Mouse (Mus musculus) liver, adult 2 months (tissue): Measurements from ENCODE around the gene Smg6. TPM values are rescaled to one million over a fixed set of nuclear protein-coding genes. Genes with fewer than 3 reads are reported as not detected.

Source experiments
- DNase-seq: peaks from one replicate; pipeline ENCODE4 v3.0.0-alpha.2; 2011; ENCODE audit warnings: low read depth, low spot score; ENCODE audit errors: extremely low read depth
- H3K27ac ChIP-seq: fragments of 200-500 bp; replicated peaks from 2 replicates; pipeline ENCODE4 v1.5.1; 2012; ENCODE audit warnings: low read depth, mild to moderate bottlenecking, control low read depth, inconsistent platforms, low read length; ENCODE audit not compliant: insufficient read depth
- H3K27me3 ChIP-seq: fragments of 200-500 bp; 2 replicates; pipeline ENCODE4 v1.6.1; 2012; ENCODE audit warnings: mild to moderate bottlenecking, moderate library complexity, low read length, inconsistent platforms; ENCODE audit not compliant: control insufficient read depth, insufficient read depth
- H3K36me3 ChIP-seq: fragments of 200-500 bp; 2 replicates; pipeline ENCODE4 v1.6.1; 2012; ENCODE audit warnings: low read length, inconsistent platforms; ENCODE audit not compliant: control insufficient read depth, insufficient read depth
- H3K4me1 ChIP-seq: fragments of 200-500 bp; 2 replicates; pipeline ENCODE4 v1.6.1; 2011; ENCODE audit warnings: low read length; ENCODE audit not compliant: control insufficient read depth, insufficient read depth
- H3K4me3 ChIP-seq: fragments of 200-500 bp; 2 replicates; pipeline ENCODE4 v1.5.1; 2011; ENCODE audit warnings: low read depth, mild to moderate bottlenecking, control low read depth, low read length, moderate library complexity; ENCODE audit not compliant: insufficient read depth
- H3K79me2 ChIP-seq: fragments of 200-500 bp; 2 replicates; pipeline ENCODE4 v1.6.1; 2012; ENCODE audit warnings: inconsistent platforms, mild to moderate bottlenecking, low read length, moderate library complexity; ENCODE audit not compliant: control insufficient read depth, insufficient read depth
- H3K9ac ChIP-seq: fragments of 200-500 bp; 2 replicates; pipeline ENCODE4 v1.6.1; 2012; ENCODE audit warnings: low read depth, mild to moderate bottlenecking, control low read depth, inconsistent platforms, low read length
- CTCF ChIP-seq: fragments of 200-500 bp; IDR thresholded peaks from 2 replicates; pipeline ENCODE4 v1.5.1; 2011; ENCODE audit warnings: low read depth, low read length, control low read depth
- POLR2A ChIP-seq: fragments of 200-500 bp; IDR thresholded peaks from 2 replicates; pipeline ENCODE4 v1.6.1; 2011; ENCODE audit warnings: low read length, control low read depth; ENCODE audit not compliant: insufficient read depth; ENCODE audit errors: extremely low read depth
- WGBS: fragments of 180-500 bp; shearing (Covaris S2); methylation state at CpG from one replicate; pipeline ENCODE4 v1.1.7; 2018; 5-methylcytosine and 5-hydroxymethylcytosine counted together
- polyA plus RNA-seq: library from polyadenylated mRNA; depleted of rRNA; stranded (reverse); fragments of >200 nt; gene quantifications from 2 replicates; pipeline ENCODE4 v1.2.3, GENCODE M21; 2012
- total RNA-seq: library from RNA; depleted of rRNA; stranded (reverse); fragments of >200 nt; gene quantifications from 2 replicates; pipeline ENCODE4 v1.2.3, GENCODE M21; 2014

The Smg6 gene
- total and polyA plus RNA-seq, 2 experiments: 12.8 to 16.6 TPM

GRCm38 (mm10) chr11:75119298-75119697 lies 193.7 kb downstream of the Smg6 start:
- WGBS: 99% methylated on average over 2 of the region's 2 CpGs
- no peaks in the 10 kb centered on the region; the same call in 1 of the 2 replicates for H3K4me1 ChIP-seq
- H3K9ac ChIP-seq: no peak overlapping the region

GRCm38 (mm10) chr11:75119841-75120240 lies 194.2 kb downstream of the Smg6 start:
- WGBS: 88% methylated on average over 3 of the region's 3 CpGs
- TF ChIP-seq POLR2A: no peak
- TF ChIP-seq CTCF: no peak
- DNase-seq: no peak
- no peaks in the 10 kb centered on the region for H3K27me3 ChIP-seq
- H3K4me3 ChIP-seq: no peak overlapping the region
- H3K9ac ChIP-seq: no peak overlapping the region
- H3K4me1 ChIP-seq: no peaks in the 10 kb centered on the region; the same call in 1 of the 2 replicates
- no peaks in the 10 kb centered on the region for H3K79me2 ChIP-seq
- H3K36me3 ChIP-seq: peaks cover 3% of the 10 kb centered on the region; the same call in 1 of the 2 replicates
- H3K27ac ChIP-seq: no peak overlapping the region

More at GRCm38 (mm10) chr11:75119298-75119697, 193.7 kb downstream of the Smg6 start:
- H3K4me3 ChIP-seq: no peak overlapping the region
- peaks cover 3% of the 10 kb centered on the region for H3K36me3 ChIP-seq
- no peaks in the 10 kb centered on the region for H3K27me3 ChIP-seq
- no peaks in the 10 kb centered on the region for H3K79me2 ChIP-seq
- H3K27ac ChIP-seq: no peak overlapping the region
- no peak for DNase-seq
- no peak for TF ChIP-seq CTCF
- no peak for TF ChIP-seq POLR2A

- WGBS: 94% methylated on average over 1 of the region's 1 CpGs
- H3K4me1 ChIP-seq: no peaks in the 10 kb centered on the region
- no peak overlapping the region for H3K27ac ChIP-seq
- TF ChIP-seq CTCF: no peak
- TF ChIP-seq POLR2A: no peak
- no peak overlapping the region for H3K4me3 ChIP-seq
- no peaks in the 10 kb centered on the region for H3K27me3 ChIP-seq
- no peak for DNase-seq
- H3K9ac ChIP-seq: no peak overlapping the region
- H3K36me3 ChIP-seq: peaks cover 3% of the 10 kb centered on the region; the same call in 1 of the 2 replicates
- no peaks in the 10 kb centered on the region for H3K79me2 ChIP-seq
Observed at GRCm38 (mm10) chr11:75121348-75121747, 195.7 kb downstream of the Smg6 start.

GRCm38 (mm10) chr11:75124406-75124805 lies 198.8 kb downstream of the Smg6 start:
- no peak overlapping the region for H3K27ac ChIP-seq
- TF ChIP-seq POLR2A (no peak), CTCF (no peak)

GRCm38 (mm10) chr11:75126384-75126783 lies 200.8 kb downstream of the Smg6 start:
- Histone ChIP-seq H3K4me3 (no peak overlapping the region), H3K36me3 (no peaks in the 10 kb centered on the region; the same call in 1 of the 2 replicates), H3K79me2 (no peaks in the 10 kb centered on the region), H3K27me3 (no peaks in the 10 kb centered on the region), H3K4me1 (no peaks in the 10 kb centered on the region), H3K9ac (no peak overlapping the region), H3K27ac (no peak overlapping the region)
- WGBS: 98% methylated on average over 3 of the region's 3 CpGs
- no peak for DNase-seq
- TF ChIP-seq CTCF (no peak), POLR2A (no peak)

More at GRCm38 (mm10) chr11:75124406-75124805, 198.8 kb downstream of the Smg6 start:
- no peaks in the 10 kb centered on the region for H3K27me3 ChIP-seq
- no peaks in the 10 kb centered on the region for H3K4me1 ChIP-seq
- no peak overlapping the region for H3K4me3 ChIP-seq
- H3K9ac ChIP-seq: no peak overlapping the region
- WGBS: 98% methylated on average over 2 of the region's 2 CpGs
- no peaks in the 10 kb centered on the region for H3K79me2 ChIP-seq
- no peaks in the 10 kb centered on the region; the same call in 1 of the 2 replicates for H3K36me3 ChIP-seq
- DNase-seq: no peak

GRCm38 (mm10) chr11:75129481-75129880 lies 203.9 kb downstream of the Smg6 start:
- Histone ChIP-seq H3K27ac (no peak overlapping the region), H3K4me1 (no peaks in the 10 kb centered on the region; the same call in 1 of the 2 replicates), H3K4me3 (no peak overlapping the region), H3K36me3 (no peaks in the 10 kb centered on the region; the same call in 1 of the 2 replicates), H3K27me3 (no peaks in the 10 kb centered on the region), H3K79me2 (no peaks in the 10 kb centered on the region), H3K9ac (no peak overlapping the region)
- no peak for DNase-seq
- TF ChIP-seq CTCF (no peak), POLR2A (no peak)
- WGBS: 98% methylated on average over 6 of the region's 6 CpGs
